Mouse (Mus musculus) embryonic facial prominence, embryonic 14.5 days (tissue): ENCODE results near the gene Cbr2. TPM values are rescaled to one million over a fixed set of nuclear protein-coding genes. Genes with fewer than 3 reads are reported as not detected.

Experiments
- ATAC-seq: fragments of 200-750 bp; cut with Nextera tagmentation; 2 replicates; pipeline ENCODE4 v1.8.0; 2017; ENCODE audit warnings: low read depth, moderate number of reproducible peaks, moderate TSS enrichment
- DNase-seq: peaks from one replicate; pipeline ENCODE4 v3.0.0-alpha.2; 2015; ENCODE audit warnings: low spot score
- H3K27ac ChIP-seq: fragments of 300-500 bp; sonication (generic); replicated peaks from 2 replicates; pipeline ENCODE4 v1.5.1; 2014; ENCODE audit warnings: low read depth, mild to moderate bottlenecking, low read length, moderate library complexity
- H3K27me3 ChIP-seq: fragments of 300-500 bp; sonication (generic); replicated peaks from 2 replicates; pipeline ENCODE4 v1.6.1; 2014; ENCODE audit warnings: low read length; ENCODE audit not compliant: control insufficient read depth, insufficient read depth
- H3K36me3 ChIP-seq: fragments of 300-500 bp; sonication (generic); 2 replicates; pipeline ENCODE4 v1.6.1; 2014; ENCODE audit warnings: low read length, mixed read lengths; ENCODE audit not compliant: control insufficient read depth, insufficient read depth
- H3K4me1 ChIP-seq: fragments of 300-500 bp; sonication (generic); 2 replicates; pipeline ENCODE4 v1.6.1; 2014; ENCODE audit warnings: antibody characterized with exemption, low read length; ENCODE audit not compliant: control insufficient read depth, insufficient read depth
- H3K4me2 ChIP-seq: fragments of 300-500 bp; sonication (generic); 2 replicates; pipeline ENCODE4 v1.6.1; 2014; ENCODE audit warnings: low read depth, mild to moderate bottlenecking, low read length, moderate library complexity, mixed read lengths
- H3K4me3 ChIP-seq: fragments of 300-500 bp; sonication (generic); 2 replicates; pipeline ENCODE4 v1.5.1; 2014; ENCODE audit warnings: low read depth, mild to moderate bottlenecking, low read length
- H3K9ac ChIP-seq: fragments of 300-500 bp; sonication (generic); 2 replicates; pipeline ENCODE4 v1.6.1; 2014; ENCODE audit warnings: low read depth, mild to moderate bottlenecking, low read length, moderate library complexity, mixed read lengths
- H3K9me3 ChIP-seq: fragments of 300-500 bp; sonication (generic); 2 replicates; pipeline ENCODE4 v1.6.1; 2016; ENCODE audit warnings: low read length; ENCODE audit not compliant: control insufficient read depth
- WGBS: fragments of 180-500 bp; shearing (Covaris S2); extraction: QIAGEN DNeasy Blood & Tissue Kit; methylation state at CpG from one replicate; pipeline ENCODE4 v1.1.7; 2014; 5-methylcytosine and 5-hydroxymethylcytosine counted together
- polyA plus RNA-seq: library from polyadenylated mRNA; unstranded; fragments of >200 nt; fragmentation: Nextera tagmentation; extraction: Ambion mirVana; gene quantifications from 2 replicates; pipeline ENCODE4 v1.2.1, GENCODE M21; 2014

The Cbr2 gene
- polyA plus RNA-seq, 1 experiment from 2014 or later = 113 TPM

DNA sequence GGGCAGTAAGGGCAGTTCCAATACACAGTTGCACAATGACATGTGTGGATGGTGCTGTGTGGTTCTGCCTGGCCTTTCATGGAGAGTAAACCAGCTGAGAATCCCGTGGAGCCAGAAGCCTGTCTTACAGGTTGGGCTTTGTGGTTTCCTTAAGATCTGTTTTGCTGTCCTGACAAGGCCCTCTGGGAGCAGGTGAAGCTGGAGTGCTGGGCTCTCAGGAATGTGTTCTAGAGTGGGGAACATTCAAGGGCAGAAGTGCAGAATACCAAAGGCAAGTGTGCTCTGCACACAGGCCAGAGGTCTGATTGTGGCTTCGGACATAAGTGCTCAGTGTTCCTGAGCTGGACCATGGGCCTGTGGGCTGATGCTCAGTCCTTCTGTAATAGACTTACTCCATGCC lies 47.3 kb downstream of the Cbr2 start:
- no peak overlapping the region for H3K4me3 ChIP-seq
- no peak overlapping the region for H3K4me2 ChIP-seq
- ATAC-seq = no peak
- no peak overlapping the region for H3K27ac ChIP-seq
- 80% methylated on average over 2 of the region's 2 CpGs for WGBS
- 0 out of 2 replicates have a peak, but pooled peaks cover 5% of the 10 kb centered on the region for H3K4me1 ChIP-seq
- H3K9ac ChIP-seq = no peak overlapping the region
- DNase-seq = no peak
- no peaks in the 10 kb centered on the region for H3K9me3 ChIP-seq
- H3K27me3 ChIP-seq = no peaks in the 10 kb centered on the region
- H3K36me3 ChIP-seq = peaks cover 52% of the 10 kb centered on the region

DNA sequence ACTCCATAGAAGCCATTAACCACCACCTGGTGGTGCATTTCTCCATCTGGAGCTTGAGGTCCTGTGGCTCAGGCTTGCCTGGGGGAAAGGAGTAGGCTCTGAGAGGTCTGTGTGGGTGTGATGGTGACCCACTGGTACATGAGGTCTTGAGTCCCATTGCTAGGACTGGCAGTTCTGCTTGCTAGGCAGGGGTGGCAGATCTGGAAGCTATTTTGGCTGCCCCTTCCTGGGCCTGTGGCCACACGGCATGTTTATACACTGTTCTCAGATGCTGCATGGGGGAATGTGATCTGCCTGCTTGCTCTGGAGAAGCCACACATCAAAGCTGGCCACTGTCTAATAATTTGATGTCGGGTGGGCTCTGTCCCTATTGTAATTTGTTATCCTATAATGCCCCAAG lies 47.8 kb downstream of the Cbr2 start:
- Histone ChIP-seq H3K27ac (no peak overlapping the region), H3K4me2 (no peak overlapping the region), H3K9ac (no peak overlapping the region), H3K27me3 (no peaks in the 10 kb centered on the region), H3K4me3 (no peak overlapping the region), H3K36me3 (peaks cover 52% of the 10 kb centered on the region), H3K9me3 (no peaks in the 10 kb centered on the region), H3K4me1 (0 out of 2 replicates have a peak, but pooled peaks cover 5% of the 10 kb centered on the region)
- DNase-seq = no peak
- no peak for ATAC-seq
- 62% methylated on average over 2 of the region's 2 CpGs for WGBS

DNA sequence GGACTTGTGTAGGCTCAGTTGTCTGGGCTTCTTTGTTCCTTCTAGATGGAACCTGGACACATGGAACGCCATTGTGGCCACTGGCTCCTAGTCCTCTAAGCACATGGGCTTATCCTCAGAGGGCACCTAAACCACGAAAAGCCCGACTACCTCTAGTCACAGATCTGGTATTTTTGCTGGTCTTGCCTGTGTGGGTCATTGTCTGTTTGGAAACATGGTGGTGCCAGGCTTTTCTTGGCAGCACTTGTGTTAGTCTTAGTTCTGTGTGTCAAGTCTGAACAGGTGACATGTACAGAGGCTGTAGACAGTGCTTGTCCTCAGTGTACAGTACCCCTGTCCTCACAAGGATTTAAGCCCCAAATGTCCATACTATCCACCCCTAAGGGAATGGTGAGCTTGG lies 48.4 kb downstream of the Cbr2 start:
- ATAC-seq = no peak
- H3K27me3 ChIP-seq = no peaks in the 10 kb centered on the region
- 0 out of 2 replicates have a peak, but pooled peaks cover 5% of the 10 kb centered on the region for H3K4me1 ChIP-seq
- H3K9ac ChIP-seq = no peak overlapping the region
- H3K36me3 ChIP-seq = peaks cover 51% of the 10 kb centered on the region
- no peaks in the 10 kb centered on the region for H3K9me3 ChIP-seq
- H3K4me2 ChIP-seq = no peak overlapping the region
- H3K27ac ChIP-seq = no peak overlapping the region
- no peak overlapping the region for H3K4me3 ChIP-seq
- WGBS = 88% methylated on average over 3 of the region's 3 CpGs
- no peak for DNase-seq

DNA sequence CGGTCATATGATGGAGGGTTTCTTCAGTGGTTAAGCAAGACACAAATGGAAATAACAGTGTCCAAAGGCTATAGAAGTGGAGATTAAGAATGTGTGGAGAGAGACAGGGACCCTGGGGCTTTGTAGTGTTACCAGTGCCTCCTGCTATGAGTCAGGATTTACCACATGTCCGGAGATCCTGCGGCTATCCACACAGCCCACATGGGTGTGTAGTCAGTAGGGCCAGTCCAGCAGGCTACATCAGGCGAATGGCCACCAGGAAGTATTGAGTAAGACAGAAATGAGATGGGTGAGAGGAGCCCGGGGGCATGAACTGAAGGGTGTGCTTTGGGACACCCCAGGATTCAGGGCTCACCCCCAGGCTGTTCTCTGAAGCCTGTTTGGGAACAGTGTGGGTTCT lies 49.2 kb downstream of the Cbr2 start:
- H3K4me1 ChIP-seq = 0 out of 2 replicates have a peak, but pooled peaks cover 5% of the 10 kb centered on the region
- peaks cover 56% of the 10 kb centered on the region for H3K36me3 ChIP-seq
- H3K9ac ChIP-seq = no peak overlapping the region
- no peak overlapping the region for H3K4me3 ChIP-seq
- DNase-seq (no peak), ATAC-seq (no peak)
- no peak overlapping the region for H3K27ac ChIP-seq
- no peak overlapping the region for H3K4me2 ChIP-seq
- WGBS = 91% methylated on average over 5 of the region's 5 CpGs
- no peaks in the 10 kb centered on the region for H3K27me3 ChIP-seq
- H3K9me3 ChIP-seq = no peaks in the 10 kb centered on the region

DNA sequence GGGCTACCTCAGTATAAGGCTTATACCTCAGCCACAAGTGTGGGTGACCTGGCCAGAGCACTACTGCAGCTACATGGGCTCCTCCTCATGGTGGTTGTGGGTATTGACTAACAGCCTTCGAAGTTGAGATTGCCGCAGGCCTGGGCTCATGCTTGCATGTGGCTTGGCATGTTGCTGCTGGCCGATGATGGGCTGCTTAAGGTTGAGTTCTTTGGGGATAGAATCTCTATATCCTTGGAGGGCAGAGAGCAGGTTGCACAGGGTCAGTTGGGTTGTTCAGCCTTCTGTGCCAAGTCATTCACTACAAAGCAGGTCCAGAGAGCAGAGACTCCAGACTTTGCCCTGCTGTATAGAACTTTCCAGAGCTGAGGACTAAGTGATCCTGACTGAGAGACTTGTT lies 52.0 kb downstream of the Cbr2 start:
- Histone ChIP-seq H3K27ac (no peak overlapping the region), H3K4me2 (no peak overlapping the region), H3K4me1 (no peaks in the 10 kb centered on the region), H3K27me3 (no peaks in the 10 kb centered on the region), H3K4me3 (no peak overlapping the region), H3K9ac (no peak overlapping the region), H3K9me3 (no peaks in the 10 kb centered on the region), H3K36me3 (peaks cover 55% of the 10 kb centered on the region)
- DNase-seq (no peak), ATAC-seq (no peak)
- 57% methylated on average over 3 of the region's 3 CpGs for WGBS

Other genes starting within 250 kb of the Cbr2 start
- 135 and 148 TPM in 2 replicates for gene Mrpl12, start 247.5 kb downstream of the Cbr2 start, polyA plus RNA-seq
- 47.6 and 53.1 TPM in 2 replicates for gene Slc25a10, start 240.3 kb downstream of the Cbr2 start, polyA plus RNA-seq
- gene Gcgr, start 201.4 kb downstream of the Cbr2 start, polyA plus RNA-seq = 1.0 and 1.4 TPM in 2 replicates
- 238 and 253 TPM in 2 replicates for gene Mcrip1, start 182.4 kb downstream of the Cbr2 start, polyA plus RNA-seq
- 9.6 and 9.7 TPM in 2 replicates for gene Ppp1r27, start 181.0 kb downstream of the Cbr2 start, polyA plus RNA-seq
- gene P4hb, start 158.9 kb downstream of the Cbr2 start, polyA plus RNA-seq = 996 and 1,037 TPM in 2 replicates
- 558 and 609 TPM in 2 replicates for gene Arhgdia, start 150.5 kb downstream of the Cbr2 start, polyA plus RNA-seq
- gene Alyref, start 133.7 kb downstream of the Cbr2 start, polyA plus RNA-seq = 406 and 433 TPM in 2 replicates
- gene Anapc11, start 133.7 kb downstream of the Cbr2 start, polyA plus RNA-seq = 238 and 242 TPM in 2 replicates
- 1.3 and 1.8 TPM in 2 replicates for gene Npb, start 123.6 kb downstream of the Cbr2 start, polyA plus RNA-seq
- 88.8 and 97.5 TPM in 2 replicates for gene Pcyt2, start 114.2 kb downstream of the Cbr2 start, polyA plus RNA-seq
- 21.8 and 23.0 TPM in 2 replicates for gene Sirt7, start 106.9 kb downstream of the Cbr2 start, polyA plus RNA-seq
- gene Mafg, start 98.5 kb downstream of the Cbr2 start, polyA plus RNA-seq = 26.3 and 26.8 TPM in 2 replicates
- gene Pycr1, start 88.3 kb downstream of the Cbr2 start, polyA plus RNA-seq = 56.7 and 64.7 TPM in 2 replicates
- 3.4 and 3.6 TPM in 2 replicates for gene Myadml2, start 84.0 kb downstream of the Cbr2 start, polyA plus RNA-seq
- gene Notum, start 70.9 kb downstream of the Cbr2 start, polyA plus RNA-seq = 3.6 and 4.9 TPM in 2 replicates
- 93.1 and 100.0 TPM in 2 replicates for gene Aspscr1, start 59.1 kb downstream of the Cbr2 start, polyA plus RNA-seq
- gene Cenpx, start 18.4 kb downstream of the Cbr2 start, polyA plus RNA-seq = 139 and 145 TPM in 2 replicates
- gene Lrrc45, start 18.2 kb downstream of the Cbr2 start, polyA plus RNA-seq = 46.5 and 50.7 TPM in 2 replicates
- 16.5 and 16.6 TPM in 2 replicates for gene Rac3, start 10.6 kb downstream of the Cbr2 start, polyA plus RNA-seq
- gene Dcxr, start 4.8 kb downstream of the Cbr2 start, polyA plus RNA-seq = 23.5 and 27.0 TPM in 2 replicates
- gene Hmga1b, start 30.7 kb upstream of the Cbr2 start, polyA plus RNA-seq = 3.0 and 4.8 TPM in 2 replicates
- 32.5 and 36.9 TPM in 2 replicates for gene Rfng, start 52.1 kb upstream of the Cbr2 start, polyA plus RNA-seq
- gene Gps1, start 52.2 kb upstream of the Cbr2 start, polyA plus RNA-seq = 207 and 219 TPM in 2 replicates
- 51.0 and 63.8 TPM in 2 replicates for gene Dus1l, start 64.3 kb upstream of the Cbr2 start, polyA plus RNA-seq
- gene Fasn, start 92.4 kb upstream of the Cbr2 start, polyA plus RNA-seq = 67.2 and 77.4 TPM in 2 replicates
- 4.6 and 5.5 TPM in 2 replicates for gene Ccdc57, start 200.8 kb upstream of the Cbr2 start, polyA plus RNA-seq
- gene Slc16a3, start 216.4 kb upstream of the Cbr2 start, polyA plus RNA-seq = 35.2 and 39.9 TPM in 2 replicates